Mouse (Mus musculus): ENCODE results near the gene Phf21a.

The Phf21a gene

DNA sequence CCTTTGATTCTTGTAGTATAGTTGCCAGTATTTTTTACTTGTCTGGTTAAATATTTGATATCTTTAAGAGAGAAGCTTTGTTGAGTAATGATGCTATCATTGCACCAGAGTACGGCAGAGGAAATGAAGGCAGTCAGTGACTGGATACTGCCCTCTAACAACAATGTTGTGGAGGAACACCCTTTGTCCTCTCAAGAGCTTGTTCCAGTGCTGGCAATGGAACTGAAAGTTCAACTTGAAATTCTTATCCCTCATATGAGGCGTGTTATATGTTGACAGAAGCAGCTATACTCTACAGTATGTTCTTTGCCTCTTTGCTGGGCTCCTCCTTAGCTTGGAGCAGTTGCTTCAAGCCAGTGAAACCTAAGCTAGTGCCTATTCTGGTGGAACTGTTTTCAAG lies 147.4 kb downstream of the Phf21a start:
- no peak for DNase-seq

DNA sequence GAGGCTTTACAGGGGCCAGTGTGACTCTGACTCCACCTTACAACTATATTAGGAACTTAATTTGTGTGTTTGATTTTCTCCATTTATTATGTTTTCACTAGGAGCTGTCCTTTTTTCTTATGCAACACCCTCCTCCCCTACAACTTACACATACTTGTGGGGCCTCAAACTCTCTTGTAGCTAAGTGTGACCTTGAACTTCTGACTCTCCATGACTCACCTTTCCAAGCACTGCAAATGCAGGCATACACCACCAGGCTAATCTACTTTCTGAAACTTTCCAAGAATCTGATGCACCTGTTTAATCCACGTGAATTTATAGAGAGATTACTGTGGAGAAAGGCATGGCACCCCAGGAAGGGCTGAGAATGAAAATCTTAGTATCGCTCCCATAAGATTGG lies 147.9 kb downstream of the Phf21a start:
- DNase-seq, result no peak

DNA sequence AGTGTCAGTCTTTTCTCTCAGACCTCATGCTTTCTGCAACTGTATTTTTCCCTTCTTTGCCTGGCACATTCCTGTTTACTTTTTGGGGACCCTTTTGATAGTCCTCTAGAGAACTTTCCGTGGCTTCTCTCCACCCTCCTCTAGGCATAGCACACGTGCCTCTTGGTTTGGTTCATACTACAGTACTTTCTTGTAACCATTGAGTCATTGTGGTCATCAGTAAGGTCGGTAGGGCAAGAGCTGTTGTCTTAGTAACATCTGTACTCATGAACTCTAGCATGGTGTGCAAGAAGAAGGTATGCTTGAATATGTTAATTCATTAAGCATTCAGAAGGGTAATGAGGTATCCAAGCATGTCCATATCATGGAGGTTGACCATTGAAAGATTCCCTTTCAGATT lies 148.4 kb downstream of the Phf21a start:
- no peak for DNase-seq

DNA sequence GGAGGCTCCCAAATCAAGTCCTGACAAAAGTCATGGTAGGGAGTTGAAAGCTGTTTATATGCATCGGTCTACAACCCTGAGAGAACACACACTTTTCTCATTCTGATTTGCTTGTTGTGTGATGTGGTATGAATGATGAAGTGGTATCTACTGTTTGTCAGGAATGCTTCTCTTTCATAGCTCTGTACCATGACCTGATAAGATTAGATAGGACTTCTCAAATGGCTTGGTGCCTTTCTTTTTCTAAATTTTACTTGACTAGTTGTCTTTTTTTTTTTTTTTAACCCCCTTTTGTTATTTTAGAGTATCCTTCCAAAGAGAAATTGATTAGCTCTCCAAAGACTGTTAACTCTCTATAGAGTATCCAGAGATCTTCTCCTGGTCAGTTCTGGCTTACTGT lies 153.2 kb downstream of the Phf21a start:
- DNase-seq, result no peak

DNA sequence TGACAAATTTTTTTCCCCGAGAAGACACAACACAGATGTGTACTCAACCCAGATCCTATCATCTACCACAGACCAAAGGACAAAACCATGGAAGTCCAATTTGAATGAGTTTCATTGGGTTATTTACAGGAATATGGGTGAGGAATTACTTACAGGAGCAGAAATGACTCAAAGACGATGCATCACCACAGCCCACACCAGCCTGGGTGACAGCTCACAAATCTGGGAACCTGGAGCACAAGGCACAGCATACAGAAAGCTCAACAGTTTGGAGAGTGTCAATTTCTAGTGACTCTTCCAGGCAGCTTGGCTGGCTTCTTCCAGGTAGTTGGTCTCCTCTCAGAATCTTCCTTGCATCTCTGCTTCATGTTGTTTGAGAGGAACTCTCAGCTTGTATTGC lies 154.8 kb downstream of the Phf21a start:
- no peak for DNase-seq

DNA sequence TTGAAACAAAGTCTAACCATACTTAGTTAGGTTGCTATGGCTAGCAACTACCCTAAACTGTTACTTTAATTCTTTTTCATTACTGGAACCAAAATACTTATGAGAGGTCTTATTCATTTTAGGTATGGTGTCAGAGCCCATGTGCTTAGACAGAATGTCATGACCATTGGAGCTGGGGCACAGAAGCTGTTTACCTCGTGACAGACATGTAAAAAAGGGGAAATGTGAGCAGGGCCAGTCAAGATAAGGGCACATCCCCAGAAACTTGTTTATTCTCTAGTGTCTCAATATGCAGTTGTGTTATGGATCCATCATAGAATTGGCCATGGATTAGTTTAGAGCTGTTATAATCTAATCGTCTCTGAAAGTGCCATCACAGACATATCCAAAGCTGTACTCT lies 157.6 kb downstream of the Phf21a start:
- DNase-seq, result no peak

DNA sequence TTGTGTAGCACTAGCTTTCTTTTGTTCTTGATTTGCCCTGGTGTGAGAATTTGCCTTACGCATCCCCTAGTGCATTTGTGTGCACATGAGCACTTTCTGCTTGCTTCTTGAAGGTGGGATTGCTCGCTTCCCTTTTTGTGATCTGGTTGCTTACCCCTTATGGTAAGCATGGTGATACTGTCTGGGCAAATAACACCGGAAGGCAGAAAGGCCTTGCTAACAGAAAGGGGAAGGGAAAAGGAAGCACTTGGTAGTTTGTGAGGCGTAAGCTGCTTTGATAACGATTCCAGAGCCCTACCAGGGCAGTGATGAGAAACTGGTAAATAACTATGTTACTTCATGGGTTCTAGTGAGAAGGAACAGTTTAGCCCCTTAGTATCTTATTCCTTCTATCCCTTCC lies 160.9 kb downstream of the Phf21a start:
- no peak for DNase-seq

DNA sequence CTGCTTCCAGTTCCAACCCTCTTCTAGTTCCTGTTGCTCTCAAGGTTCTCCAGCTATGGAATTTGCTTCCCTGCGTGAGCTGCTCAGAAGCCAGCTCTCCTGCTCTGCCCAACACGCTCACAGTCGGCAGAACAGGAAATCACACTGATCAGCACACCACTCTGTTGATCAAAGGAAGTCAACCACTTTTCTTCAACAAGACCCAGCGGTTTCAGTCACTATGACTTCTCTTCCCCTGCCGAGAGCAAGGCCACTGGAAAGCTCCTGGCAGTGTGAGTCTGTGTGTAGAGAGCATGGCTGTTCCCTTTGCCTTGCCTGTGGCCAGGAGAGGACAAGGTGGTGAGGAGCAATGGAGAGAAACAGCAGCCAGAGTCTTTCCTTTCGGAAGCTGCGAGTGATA lies 163.2 kb downstream of the Phf21a start:
- DNase-seq, result no peak

DNA sequence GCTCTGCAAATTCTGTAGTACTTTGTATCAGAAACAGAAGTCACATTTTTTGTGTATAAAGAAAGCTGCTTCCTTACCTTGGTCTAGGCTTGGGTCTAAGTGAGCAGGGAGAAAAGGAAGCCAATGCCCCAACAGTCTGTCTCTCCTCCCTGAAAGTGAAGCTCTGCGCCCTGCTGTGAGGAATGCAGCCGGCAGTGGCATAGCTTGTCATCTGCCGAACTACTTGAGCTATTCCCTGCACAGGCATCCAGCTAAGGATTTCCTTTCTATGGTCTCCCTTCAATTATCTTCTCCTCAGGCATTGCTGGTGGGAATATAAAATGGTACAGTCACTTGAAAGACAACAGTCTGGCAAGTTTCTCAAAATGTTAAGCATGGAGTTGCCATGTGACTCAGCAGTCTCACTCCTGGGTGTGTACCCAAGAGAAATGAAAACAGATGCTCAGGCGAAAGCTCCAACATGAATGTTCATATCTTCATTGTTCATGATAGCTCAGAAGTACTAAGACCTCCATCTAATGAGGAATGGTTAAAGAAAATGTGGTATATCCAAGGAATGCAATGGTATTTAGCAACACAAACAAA lies 164.5 kb downstream of the Phf21a start:
- DNase-seq, result no peak

DNA sequence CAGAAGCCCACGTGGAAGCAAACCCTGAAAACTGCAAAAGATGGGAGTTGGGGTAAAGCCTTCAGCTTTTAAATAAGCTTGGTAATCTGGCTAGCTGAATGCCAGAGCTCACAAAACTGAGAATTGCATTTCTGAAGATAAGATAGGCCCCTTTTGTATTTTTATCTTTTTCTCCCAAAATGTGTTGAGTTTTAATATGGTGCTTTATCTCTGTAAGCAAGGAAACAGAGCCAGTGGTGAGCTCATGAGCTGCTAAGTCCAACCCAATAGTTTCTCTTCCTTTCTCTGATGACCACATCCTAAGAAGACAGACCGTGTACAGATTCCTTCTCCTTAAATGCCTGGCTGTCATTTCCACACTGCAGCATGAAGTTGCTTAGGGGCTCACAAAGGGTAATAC lies 167.0 kb downstream of the Phf21a start:
- DNase-seq, result no peak

DNA sequence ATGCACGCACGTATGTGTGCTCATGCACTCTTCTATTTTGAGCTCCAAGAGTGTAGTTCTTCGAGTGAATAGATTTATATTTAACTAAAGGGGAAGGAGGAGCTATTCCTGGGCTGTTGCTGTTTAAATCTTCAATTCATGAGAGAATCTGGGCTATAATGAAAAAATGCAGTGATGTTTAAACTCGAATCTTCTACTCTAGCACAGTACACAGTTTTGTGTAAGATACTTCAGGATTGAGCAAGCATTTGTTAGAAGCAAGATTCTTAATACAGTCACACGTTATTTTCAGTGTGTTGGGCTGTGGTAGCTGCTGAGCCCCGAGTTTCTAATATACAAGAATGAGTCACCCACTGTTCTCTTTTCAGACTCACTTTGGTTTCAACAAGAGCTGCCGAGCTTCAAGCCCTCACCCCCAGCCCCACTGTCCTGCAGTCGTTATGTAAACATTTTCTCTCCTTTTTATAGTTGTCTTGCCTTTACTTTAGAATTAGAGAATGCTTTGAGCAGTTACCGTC lies 173.2 kb downstream of the Phf21a start:
- DNase-seq, result no peak

DNA sequence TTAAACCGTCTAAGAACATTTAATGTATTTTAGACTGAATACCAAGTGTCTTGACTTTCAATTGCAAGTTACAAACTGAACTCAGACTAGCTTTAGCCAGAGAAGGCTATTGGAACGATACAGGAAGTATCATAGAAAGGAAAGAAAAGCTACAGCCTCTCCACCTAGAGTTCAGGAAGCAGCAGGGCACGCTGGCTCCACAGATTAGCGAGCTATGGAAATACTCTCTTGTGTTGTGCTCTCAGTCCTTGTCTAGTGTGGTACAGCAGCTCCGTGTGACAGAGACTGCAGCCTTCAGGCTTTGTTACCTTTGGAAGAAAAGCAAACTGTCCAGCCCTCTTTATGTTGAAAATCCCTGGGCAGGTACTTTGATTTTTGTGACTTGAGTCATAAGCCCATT lies 176.3 kb downstream of the Phf21a start:
- no peak for DNase-seq

DNA sequence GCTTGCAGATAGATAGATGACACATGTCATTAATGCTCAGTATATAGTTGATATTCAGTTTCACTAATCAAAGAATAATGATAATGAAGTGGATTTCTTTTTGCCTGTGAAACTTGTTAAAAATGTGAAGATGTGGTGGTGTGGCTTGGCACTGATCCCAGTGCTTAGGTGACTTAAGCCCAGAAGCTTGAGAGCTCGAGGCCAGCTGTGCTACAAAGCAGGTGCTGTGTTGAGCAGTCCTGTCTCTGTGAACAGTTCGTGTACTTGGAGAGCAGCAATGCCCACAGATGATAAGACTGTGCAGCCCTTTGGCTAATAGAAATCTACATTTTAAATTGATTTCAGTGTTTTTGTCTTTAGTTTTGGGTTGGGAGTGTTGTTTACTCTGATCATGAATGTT lies 179.6 kb downstream of the Phf21a start:
- no peak for DNase-seq

DNA sequence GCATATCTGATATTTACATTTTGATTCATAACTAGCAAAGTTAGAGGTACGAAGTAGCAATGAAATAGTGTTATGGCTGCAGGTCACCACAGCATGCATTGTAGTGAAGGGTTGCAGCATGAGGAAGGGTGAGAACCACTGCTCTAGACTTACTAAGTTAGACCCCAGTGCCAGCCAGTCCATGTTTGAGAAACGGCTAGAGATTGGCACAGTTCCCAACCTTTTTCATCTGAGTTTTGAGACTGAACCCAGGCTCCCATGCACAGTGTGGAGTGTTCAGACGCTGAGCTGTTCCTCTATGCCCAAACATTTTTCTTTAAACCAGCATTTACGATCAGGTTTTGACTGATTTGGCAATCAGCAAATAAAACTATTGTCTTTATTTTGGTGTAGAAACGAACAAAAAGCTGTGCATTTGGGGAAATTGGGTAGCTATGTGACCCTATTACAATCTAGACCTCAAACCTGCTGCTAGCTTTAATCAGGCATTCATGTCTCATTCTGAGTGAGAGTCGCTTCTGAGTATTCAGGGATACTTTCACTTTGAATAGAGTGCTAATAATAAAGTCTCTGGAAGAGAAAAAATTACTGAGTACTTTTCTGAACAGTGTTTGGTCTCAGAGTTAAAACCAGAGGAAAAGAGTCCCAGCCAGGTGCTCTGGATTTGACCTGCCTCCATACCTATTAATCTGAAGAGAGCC lies 180.3 kb downstream of the Phf21a start:
- DNase-seq, result no peak

DNA sequence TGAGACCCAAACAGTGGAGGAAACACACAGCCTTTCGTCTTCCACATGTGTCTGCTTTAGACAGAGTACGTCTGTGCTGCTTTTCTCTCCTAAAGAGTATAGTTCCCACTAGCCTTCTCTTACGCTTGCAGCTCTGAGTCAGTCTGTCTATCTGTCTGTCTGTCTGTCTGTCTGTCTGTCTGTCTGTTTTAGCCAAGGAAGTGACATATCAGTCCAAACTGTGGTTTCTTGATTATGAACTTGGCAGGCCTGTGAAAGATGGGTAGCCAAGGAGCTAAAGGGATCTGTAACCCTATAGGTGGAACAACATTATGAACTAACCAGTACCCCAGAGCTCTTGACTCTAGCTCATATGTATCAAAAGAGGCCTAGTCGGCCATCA lies 180.9 kb downstream of the Phf21a start:
- no peak for DNase-seq

DNA sequence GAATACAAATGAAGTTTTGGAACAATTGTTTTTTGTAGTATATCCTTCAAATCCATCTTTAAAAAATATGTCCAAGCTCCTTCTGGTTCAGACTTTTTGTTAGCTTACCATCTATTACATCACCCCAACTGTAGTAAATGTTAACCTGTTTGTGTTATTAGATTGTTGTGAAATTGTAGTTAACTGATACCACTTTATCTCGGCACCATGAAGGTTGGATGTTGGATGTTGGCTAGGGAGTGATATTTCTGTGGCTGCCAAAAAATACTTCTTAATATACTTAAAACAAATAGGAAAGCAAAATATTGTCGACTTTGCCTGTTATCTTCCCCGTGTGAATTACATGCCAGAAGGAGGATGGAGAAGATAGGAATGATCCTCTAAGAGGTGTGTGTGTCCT lies 184.9 kb downstream of the Phf21a start:
- DNase-seq, result no peak

DNA sequence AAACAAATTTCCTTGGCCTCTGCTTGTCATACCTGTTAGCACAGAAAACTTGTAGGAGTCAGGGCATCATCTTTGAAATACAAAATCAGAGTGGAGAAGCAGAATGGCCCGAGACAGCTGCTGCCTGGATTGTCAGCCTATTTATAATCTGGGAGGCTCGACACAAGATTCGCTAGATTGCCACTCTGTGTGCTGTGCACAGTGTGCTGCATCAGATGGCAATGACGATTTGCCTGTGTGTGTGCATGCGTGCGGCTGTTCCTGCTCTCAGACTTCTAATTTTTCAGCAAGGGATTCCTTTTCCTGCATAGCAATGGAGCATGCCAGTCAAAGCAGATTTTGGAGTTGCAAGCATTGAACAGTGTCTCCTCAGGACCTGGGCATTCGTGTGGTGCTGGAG lies 185.7 kb downstream of the Phf21a start:
- no peak for DNase-seq

DNA sequence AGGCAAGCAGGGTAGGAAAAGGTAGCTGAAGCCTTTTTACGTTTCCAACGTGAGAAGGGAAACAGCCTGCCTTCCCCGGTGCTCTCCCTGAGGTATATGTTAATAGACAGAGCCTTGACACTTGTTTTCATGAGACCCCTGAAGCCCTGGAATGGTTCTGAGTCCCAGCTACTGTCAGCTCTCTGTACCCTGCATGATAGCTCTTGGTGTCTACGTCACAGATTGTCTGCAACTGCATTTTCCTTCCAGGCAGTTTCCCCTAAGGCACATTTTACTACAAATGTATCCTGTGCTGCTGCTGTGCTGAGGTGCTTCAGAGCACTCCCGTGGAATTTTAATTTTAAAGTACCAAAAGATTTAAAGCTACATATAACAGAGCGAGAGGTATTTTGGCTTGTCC lies 186.5 kb downstream of the Phf21a start:
- no peak for DNase-seq

DNA sequence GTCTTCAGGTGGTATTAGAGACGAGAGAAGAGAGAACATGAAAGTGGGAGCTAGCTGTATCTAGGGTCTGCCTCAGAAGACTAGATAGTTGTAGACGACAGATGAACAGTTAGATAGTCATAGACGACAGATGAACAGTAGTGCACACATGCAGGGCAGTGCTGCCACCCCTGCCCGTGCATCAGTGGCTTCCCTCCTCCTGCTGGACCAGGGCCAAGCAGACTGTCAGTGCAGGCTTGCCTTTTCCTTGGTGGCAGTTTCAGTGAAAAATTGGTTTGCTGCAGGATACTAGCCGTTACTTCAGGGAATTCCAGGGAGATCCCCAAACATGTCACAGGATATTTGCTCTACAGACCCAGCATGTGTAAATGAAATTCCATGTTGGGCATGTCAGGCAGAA lies 192.7 kb downstream of the Phf21a start:
- peak; percentile 53 for DNase-seq

DNA sequence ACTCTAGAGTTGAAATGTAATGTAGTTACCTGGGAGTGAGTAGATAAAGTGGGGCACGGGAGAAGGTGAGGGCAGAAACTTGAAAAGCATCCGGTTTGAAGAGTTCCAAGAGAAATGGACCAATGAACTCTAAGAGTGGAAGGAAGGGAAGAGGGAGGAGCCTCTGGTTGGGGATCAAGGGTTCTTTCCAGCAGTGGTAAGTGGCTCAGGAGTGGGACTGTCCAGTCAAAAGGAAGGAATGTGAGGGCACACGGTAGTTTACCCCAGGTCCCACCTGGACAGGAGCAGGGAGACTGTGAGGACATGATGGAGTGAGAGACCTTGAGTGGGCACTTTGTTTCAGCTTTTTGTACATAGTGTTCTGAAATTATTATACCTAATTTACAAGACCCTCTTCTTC lies 196.4 kb downstream of the Phf21a start:
- no peak for DNase-seq

DNA sequence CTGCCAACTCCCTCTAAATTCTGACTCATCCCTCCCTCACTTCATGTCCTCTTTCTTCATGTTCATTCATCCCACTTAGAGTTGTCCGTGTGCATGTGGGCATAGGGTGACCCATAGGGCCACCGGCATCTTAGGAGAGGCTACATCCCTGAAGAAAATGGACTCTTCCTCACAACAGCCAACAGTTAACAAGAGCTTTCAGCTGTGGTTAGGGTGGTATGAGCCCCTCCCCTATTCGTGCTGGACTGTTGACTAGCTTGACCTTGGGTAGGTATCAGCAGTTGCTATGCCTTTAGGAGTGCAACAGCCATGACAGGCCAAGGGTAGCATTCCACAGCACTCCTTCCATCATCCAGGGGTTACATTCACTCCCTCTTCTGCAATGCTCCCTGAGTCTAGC lies 198.6 kb downstream of the Phf21a start:
- DNase-seq, result no peak

DNA sequence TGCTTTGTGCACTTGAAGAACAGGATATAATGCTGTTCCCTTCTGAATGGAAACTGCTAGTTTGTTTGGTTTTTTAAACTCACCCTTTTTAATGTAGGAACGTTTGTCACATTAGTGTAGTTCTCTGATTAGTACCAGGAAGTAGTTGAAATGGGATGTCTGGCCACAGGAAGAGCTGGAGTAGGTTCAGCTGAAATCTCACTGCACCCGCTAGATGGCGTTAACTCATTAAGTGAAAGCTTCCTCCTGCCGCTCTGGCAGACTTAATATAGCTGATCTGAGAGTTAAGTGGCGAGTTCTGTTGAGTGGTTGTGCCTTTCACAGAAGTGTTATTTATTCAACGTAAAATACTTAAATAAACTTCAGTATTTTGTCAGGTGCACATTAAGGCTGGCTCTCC lies 203.5 kb downstream of the Phf21a start:
- peak; percentile 71 for DNase-seq

DNA sequence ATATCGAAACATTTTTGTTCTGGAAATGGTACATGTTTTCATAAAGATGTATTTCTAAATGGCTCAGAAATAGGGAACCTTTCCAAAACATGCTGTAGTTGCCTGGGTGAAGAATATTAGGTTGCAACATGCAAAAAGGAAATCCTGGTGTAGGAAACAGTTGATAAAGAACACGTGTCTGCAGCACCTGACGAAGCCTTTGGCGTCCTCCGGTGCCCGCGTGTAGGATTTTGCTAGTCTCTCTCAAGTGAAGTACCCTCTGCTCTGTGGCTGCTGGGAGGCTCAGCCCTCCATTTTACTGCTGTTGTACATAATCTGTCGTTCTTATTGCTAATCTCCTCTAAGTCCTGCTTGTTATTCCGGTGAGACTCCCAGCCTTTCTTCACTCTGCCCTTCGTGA lies 207.0 kb downstream of the Phf21a start:
- no peak for DNase-seq

DNA sequence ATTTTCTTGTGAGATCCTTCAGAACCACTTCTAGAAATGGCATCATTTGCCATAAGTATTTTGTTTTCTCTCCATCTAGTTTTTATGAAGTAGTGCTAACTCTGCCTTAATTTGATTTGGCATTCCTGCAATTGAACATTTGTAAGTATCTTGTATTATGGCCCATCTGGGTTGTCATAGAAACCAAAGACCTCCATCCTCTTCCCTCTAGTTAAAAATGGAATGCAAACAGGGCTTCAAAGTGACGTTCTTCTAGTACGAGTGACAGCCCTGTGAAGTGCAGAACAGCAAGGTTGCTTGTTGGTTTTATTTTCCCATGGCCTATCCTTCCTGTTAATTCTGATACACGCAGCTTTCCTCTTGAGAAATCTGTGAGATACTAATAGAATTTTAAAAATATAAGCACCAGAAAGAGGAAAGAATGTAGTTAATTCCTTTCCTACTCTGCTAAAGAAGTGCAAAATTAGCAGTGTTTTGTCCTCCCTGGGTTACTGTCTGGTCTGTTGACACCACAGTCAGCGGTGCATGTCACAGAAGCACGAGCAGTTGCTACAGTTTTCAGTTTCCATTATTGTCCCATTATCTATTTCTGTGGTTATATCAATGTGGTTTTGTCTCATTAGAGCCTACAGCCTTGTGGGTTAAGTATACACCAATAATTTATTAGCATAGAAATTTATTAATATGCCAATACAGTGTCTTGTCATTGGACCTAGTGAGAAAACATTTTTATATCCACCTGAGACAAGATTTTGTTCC lies 209.1 kb downstream of the Phf21a start:
- no peak for DNase-seq
